Mouse (Mus musculus) midbrain, embryonic 12.5 days (tissue): ENCODE results near the gene Ints3. TPM values are rescaled to one million over a fixed set of nuclear protein-coding genes. Genes with fewer than 3 reads are reported as not detected.
A peak's percentile ranks its signal among the peaks of the same experiment; 100 is the strongest.

Experiments
- ATAC-seq: fragments of 200-750 bp; cut with Nextera tagmentation; 2 replicates; pipeline ENCODE4 v1.8.0; 2017; ENCODE audit warnings: low read depth, moderate TSS enrichment, moderate library complexity; ENCODE audit not compliant: low FRiP score
- H3K27ac ChIP-seq: fragments of 300-500 bp; sonication (generic); replicated peaks from 2 replicates; pipeline ENCODE4 v1.5.1; 2016; ENCODE audit warnings: mild to moderate bottlenecking
- H3K27me3 ChIP-seq: fragments of 300-500 bp; sonication (generic); 2 replicates; pipeline ENCODE4 v1.6.1; 2016; ENCODE audit warnings: mild to moderate bottlenecking
- H3K36me3 ChIP-seq: fragments of 300-500 bp; sonication (generic); 2 replicates; pipeline ENCODE4 v1.6.1; 2016
- H3K4me1 ChIP-seq: fragments of 300-500 bp; sonication (generic); 2 replicates; pipeline ENCODE4 v1.6.1; 2016
- H3K4me2 ChIP-seq: fragments of 300-500 bp; sonication (generic); replicated peaks from 2 replicates; pipeline ENCODE4 v1.6.1; 2016; ENCODE audit warnings: mild to moderate bottlenecking, moderate library complexity
- H3K4me3 ChIP-seq: fragments of 300-500 bp; sonication (generic); 2 replicates; pipeline ENCODE4 v1.5.1; 2016; ENCODE audit warnings: mild to moderate bottlenecking
- H3K9ac ChIP-seq: fragments of 300-500 bp; sonication (generic); replicated peaks from 2 replicates; pipeline ENCODE4 v1.6.1; 2016; ENCODE audit warnings: mild to moderate bottlenecking, moderate library complexity
- H3K9me3 ChIP-seq: fragments of 300-500 bp; sonication (generic); 2 replicates; pipeline ENCODE4 v1.6.1; 2016; ENCODE audit warnings: mild to moderate bottlenecking
- WGBS: fragments of 180-500 bp; shearing (Covaris S2); methylation state at CpG from one replicate; pipeline ENCODE4 v1.1.7; 2016; 5-methylcytosine and 5-hydroxymethylcytosine counted together
- polyA plus RNA-seq: library from polyadenylated mRNA; unstranded; fragments of >200 nt; fragmentation: Nextera tagmentation; extraction: Ambion mirVana; gene quantifications from 2 replicates; pipeline ENCODE4 v1.2.1, GENCODE M21; 2016

Gene Ints3
- polyA plus RNA-seq, 1 experiment from 2014 or later: 42.4 TPM

DNA sequence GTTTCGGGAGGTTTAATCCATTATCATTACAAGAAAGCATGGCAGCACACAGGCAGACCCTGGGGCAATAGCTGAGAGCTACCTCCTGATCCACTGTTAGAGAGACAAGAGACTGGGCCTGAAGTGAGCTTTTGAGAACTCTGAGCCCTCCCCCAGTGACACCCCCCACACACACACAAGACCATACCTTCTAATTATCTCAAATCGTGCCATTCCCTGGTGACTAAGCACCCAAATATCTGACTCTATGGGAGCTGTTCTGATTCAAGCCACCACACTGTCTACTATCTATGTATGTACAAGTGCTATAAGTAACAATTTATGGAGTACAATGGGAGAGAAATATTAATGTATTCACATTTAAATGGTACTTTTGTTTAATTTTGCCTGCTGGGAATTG lies 7.3 kb upstream of the Ints3 start:
- 0 out of 2 replicates have a peak, but pooled peaks cover 2% of the 10 kb centered on the region for H3K4me1 ChIP-seq
- no peaks in the 10 kb centered on the region for H3K36me3 ChIP-seq
- H3K27ac ChIP-seq: no peak overlapping the region
- H3K9ac ChIP-seq: no peak overlapping the region
- H3K9me3 ChIP-seq: no peaks in the 10 kb centered on the region; the same call in 1 of the 2 replicates
- no peak overlapping the region for H3K4me3 ChIP-seq
- no peak overlapping the region for H3K4me2 ChIP-seq
- no peak for ATAC-seq
- H3K27me3 ChIP-seq: no peaks in the 10 kb centered on the region
- whole genome bisulfite sequencing: 95% methylated on average over 2 of the region's 2 CpGs

DNA sequence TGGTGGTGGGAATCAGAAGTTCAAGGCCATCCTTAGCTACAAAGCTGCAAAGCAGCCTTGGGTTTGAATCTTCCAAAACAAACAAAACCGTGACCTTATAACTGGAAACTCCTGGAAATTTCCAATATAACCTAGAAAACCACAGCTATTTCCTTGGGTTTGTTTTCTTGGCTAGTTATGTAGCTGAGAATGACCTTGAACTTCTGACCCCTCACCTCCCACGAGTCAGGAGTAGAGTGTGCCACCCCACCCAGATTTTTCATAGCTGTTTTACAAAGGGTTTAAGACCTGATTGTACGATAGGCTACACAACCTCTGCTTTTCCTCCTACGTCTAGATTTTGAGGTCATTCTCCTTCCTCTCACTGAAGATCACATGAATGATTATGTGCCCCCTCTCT lies 3.7 kb upstream of the Ints3 start:
- H3K27ac ChIP-seq: no peak overlapping the region
- WGBS: 84% methylated on average over 4 of the region's 4 CpGs

DNA sequence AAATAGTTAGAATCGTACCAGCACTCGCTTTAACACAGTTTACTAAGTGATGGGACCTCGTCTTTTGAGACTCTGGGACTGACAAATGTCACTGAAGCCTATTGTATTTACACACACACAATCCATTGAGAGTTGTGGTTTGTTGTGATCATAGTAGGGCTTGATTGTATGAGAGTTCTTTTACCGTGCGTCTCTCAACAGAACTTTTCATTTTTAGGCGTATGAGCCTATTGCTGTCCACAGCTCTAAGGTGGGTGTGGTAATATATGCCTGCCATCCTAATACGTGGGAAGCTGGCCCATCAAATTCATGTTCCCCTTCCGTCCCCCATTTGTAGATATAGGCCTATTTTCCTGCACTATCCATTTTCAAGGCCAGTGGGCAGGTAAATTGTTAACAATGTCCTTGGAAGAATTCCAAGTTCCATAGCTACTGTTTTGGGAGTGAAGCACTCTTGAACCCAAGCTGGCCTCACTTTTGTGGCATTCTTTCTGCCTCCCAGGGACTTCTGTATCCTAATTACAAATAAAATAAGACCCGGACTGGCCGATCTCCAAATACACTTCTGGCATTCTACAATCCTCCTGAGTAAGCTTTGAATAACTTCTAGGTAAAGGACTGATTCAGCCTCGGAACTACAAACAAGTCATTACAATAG lies 780 bp upstream of the Ints3 start:
- peak overlapping the region; percentile 57 for H3K9ac ChIP-seq
- H3K27ac ChIP-seq: peak overlapping the region; percentile 95; the same call in 1 of the 2 replicates
- no peak for ATAC-seq
- WGBS: 57% methylated on average over 11 of the region's 11 CpGs
- H3K27me3 ChIP-seq: no peaks in the 10 kb centered on the region
- H3K36me3 ChIP-seq: peaks cover 10% of the 10 kb centered on the region
- H3K4me1 ChIP-seq: peaks cover 36% of the 10 kb centered on the region
- no peaks in the 10 kb centered on the region for H3K9me3 ChIP-seq
- H3K4me3 ChIP-seq: peak overlapping the region; percentile 79
- peak overlapping the region; percentile 73 for H3K4me2 ChIP-seq

More for the DNA sequence above, 3.7 kb upstream of the Ints3 start:
- Histone ChIP-seq H3K4me2 (no peak overlapping the region), H3K36me3 (no peaks in the 10 kb centered on the region), H3K27me3 (no peaks in the 10 kb centered on the region), H3K9me3 (no peaks in the 10 kb centered on the region), H3K4me1 (peaks cover 11% of the 10 kb centered on the region), H3K4me3 (no peak overlapping the region), H3K9ac (no peak overlapping the region)
- ATAC-seq: no peak

DNA sequence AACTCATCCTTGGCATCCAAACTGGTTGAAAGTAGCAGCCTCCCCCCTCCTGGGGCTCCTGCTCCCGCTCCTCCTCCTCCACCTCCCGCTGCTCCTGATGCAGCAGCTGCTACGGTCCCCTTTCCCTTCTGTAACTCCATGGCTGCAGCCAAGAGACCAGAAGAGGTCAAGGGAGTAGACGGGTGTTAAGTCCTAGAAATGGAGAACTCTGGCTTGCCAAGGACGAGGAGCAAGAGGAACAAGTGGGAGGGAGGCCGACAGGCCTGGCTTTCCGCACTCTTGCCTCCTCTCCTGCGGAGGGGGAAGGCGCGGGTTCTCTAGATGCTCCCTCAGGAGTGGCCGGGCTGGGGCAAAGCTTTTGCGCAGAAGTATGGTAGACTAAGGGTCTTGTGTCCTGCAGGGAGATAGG lies 607 bp downstream of the Ints3 start:
- H3K9me3 ChIP-seq: no peaks in the 10 kb centered on the region
- no peaks in the 10 kb centered on the region for H3K27me3 ChIP-seq
- H3K36me3 ChIP-seq: peaks cover 12% of the 10 kb centered on the region
- H3K4me2 ChIP-seq: peak overlapping the region; percentile 99
- peak overlapping the region; percentile 94 for H3K9ac ChIP-seq
- ATAC-seq: no peak; the same call in 1 of the 2 replicates
- under 1% methylated on average over 12 of the region's 12 CpGs for WGBS
- H3K4me3 ChIP-seq: peak overlapping the region; percentile 79
- H3K27ac ChIP-seq: peak overlapping the region; percentile 95
- H3K4me1 ChIP-seq: peaks cover 36% of the 10 kb centered on the region

DNA sequence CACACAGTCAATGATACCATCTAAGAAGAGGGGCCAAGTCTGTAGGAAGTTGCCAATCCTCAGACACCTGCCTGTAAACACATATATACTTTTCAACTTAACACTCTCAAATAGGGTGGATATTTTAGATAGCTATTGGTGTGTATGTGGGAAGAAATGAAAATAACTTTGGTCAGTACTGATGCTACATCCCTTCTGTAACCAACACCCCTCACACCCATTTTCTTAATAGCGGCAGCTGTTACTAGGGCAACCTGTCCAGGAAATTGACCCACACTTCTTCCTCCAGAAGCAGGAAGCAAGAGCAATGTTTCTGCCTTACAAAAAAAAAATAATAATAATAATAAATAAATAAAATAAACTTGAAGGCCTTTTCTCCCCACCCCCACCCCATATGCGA lies 1.1 kb downstream of the Ints3 start:
- Histone ChIP-seq H3K4me1 (peaks cover 36% of the 10 kb centered on the region), H3K27me3 (no peaks in the 10 kb centered on the region), H3K9ac (peak overlapping the region; percentile 94), H3K9me3 (no peaks in the 10 kb centered on the region), H3K4me3 (peak overlapping the region; percentile 79), H3K27ac (no peak overlapping the region), H3K36me3 (peaks cover 12% of the 10 kb centered on the region), H3K4me2 (peak overlapping the region; percentile 99)
- 14% methylated on average over 2 of the region's 2 CpGs for WGBS
- ATAC-seq: no peak

DNA sequence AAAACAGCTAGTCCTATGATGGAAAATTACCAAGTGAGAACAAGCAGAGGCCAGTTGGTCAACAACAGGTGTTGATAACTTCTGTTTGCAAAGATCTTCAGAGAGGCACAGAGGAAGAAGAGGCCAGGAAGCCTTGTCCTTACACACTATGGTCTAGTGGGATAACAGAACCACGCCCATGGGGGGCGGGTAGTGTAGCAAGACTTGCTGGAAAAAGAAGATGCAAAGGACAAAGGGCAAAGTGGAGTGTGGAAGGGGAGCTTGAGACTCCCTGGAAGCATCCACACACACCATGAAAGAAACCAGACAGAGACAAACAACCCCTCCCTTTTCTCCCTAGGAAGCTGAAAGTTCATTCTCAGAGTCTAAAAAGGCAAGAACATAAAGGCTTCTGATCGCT lies 3.8 kb downstream of the Ints3 start:
- H3K27me3 ChIP-seq: no peaks in the 10 kb centered on the region
- H3K4me2 ChIP-seq: no peak overlapping the region
- no peak overlapping the region for H3K9ac ChIP-seq
- no peaks in the 10 kb centered on the region for H3K9me3 ChIP-seq
- H3K27ac ChIP-seq: no peak overlapping the region
- no peak for ATAC-seq
- no peak overlapping the region for H3K4me3 ChIP-seq
- H3K4me1 ChIP-seq: peaks cover 36% of the 10 kb centered on the region
- WGBS: 84% methylated on average over 3 of the region's 3 CpGs
- peaks cover 12% of the 10 kb centered on the region for H3K36me3 ChIP-seq

DNA sequence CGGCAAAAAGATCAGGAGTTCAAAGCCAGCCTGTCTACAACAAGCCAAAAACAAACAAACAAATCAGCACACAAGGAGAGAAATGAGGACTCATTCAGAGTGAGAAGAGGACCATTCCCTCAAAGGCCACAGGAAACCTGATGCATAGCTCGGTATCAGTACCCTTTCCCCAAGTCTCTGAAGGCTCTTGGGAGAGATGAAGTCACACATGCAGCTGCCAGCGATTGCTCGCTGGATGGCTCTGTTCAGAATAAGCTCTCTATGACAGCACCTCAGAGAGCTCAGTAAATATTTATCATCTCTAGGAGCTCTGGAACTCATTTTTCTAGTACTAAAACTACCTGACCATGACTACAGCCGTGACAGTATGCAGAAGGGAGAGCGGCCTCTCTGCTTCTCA lies 5.2 kb downstream of the Ints3 start:
- Histone ChIP-seq H3K9ac (no peak overlapping the region), H3K4me1 (peaks cover 31% of the 10 kb centered on the region), H3K36me3 (peaks cover 20% of the 10 kb centered on the region), H3K4me2 (no peak overlapping the region), H3K27me3 (no peaks in the 10 kb centered on the region), H3K9me3 (no peaks in the 10 kb centered on the region), H3K4me3 (no peak overlapping the region), H3K27ac (no peak overlapping the region)
- WGBS: 87% methylated on average over 6 of the region's 6 CpGs
- ATAC-seq: no peak

DNA sequence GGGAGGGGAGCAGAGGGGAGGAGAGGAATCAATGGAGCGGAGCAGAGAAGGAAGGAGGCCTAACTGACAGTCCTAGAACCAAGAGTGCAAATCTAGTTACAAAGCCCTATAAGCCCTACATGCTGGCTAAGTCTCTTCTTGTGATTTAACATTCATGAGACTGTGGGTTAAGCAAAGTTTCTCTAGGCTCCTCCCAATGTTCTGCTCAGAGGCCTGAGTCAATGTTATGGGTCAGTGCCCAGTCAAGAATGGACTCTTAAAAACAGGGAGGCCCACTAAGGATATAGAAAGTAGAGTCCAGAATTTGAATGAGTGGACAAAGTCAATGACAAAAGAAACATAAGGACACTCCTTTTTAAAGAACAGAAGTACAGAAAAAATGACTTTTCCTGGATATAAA lies 5.8 kb downstream of the Ints3 start:
- peaks cover 26% of the 10 kb centered on the region for H3K36me3 ChIP-seq
- no peak overlapping the region for H3K27ac ChIP-seq
- no peak for ATAC-seq
- H3K4me2 ChIP-seq: no peak overlapping the region
- no peak overlapping the region for H3K4me3 ChIP-seq
- no peaks in the 10 kb centered on the region for H3K27me3 ChIP-seq
- whole genome bisulfite sequencing: 50% methylated on average over 1 of the region's 1 CpGs
- no peak overlapping the region for H3K9ac ChIP-seq
- no peaks in the 10 kb centered on the region for H3K9me3 ChIP-seq
- H3K4me1 ChIP-seq: peaks cover 29% of the 10 kb centered on the region

DNA sequence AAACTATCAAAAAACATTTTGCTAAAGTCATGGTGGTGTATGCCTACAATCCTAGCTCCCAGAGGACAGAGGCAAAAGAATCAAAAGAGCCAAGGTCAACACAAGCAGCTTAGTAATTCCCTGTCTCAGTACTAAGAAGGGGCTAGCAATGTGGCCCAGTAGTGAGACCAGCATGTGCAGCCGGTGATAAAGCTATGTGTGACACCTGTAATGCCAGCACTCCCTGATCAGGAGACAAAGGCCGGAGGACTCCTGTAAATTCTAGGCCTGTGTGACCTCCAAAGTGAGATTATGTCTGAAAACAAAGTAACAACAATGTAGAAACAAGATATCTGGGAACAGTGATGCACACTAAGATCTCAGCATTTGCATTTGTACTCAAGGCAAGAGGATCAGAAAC lies 7.9 kb downstream of the Ints3 start:
- no peak for ATAC-seq
- 85% methylated on average over 2 of the region's 2 CpGs for WGBS
- Histone ChIP-seq H3K4me2 (no peak overlapping the region), H3K36me3 (peaks cover 40% of the 10 kb centered on the region), H3K4me1 (peaks cover 9% of the 10 kb centered on the region), H3K4me3 (no peak overlapping the region), H3K9me3 (no peaks in the 10 kb centered on the region), H3K27me3 (no peaks in the 10 kb centered on the region), H3K9ac (no peak overlapping the region), H3K27ac (no peak overlapping the region)

DNA sequence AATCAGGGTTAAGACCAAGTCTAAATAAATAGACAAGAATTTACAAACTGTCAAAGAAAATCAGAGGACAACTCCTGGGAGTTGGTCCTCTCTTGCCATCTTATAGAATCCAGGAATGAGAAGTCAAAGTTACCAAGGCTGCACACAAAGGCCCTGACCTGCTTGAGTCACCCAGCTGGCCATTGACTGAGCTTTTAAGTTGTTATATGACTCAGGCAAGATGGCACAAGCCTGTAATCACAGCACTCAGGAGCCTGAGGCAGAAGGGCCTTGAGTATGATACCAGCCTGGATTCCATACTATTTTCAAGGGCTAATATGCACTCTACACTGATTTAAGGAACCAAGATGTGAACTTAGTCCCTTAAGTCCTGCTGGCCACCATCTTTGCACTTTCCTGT lies 9.9 kb downstream of the Ints3 start:
- peaks cover 47% of the 10 kb centered on the region for H3K36me3 ChIP-seq
- no peaks in the 10 kb centered on the region for H3K4me1 ChIP-seq
- ATAC-seq: no peak

DNA sequence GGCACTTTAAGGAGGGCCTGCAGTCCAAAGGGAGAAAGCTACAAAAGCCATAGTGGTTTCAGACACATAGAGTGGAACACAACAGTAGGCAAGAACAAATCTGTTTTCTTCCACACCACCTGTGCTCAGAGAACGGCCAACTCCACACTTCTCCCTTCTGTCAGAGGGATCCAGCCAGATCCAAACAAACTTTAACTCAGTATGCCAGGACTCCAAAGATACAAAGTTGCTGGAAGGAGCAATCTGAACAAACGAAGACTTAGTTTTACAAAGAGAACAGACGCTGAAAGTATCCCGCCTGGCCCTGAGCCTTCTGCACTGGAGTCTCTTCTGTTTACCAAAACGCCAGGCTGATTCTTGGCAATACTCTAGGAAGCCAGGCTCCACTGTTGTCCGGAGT lies 12.7 kb downstream of the Ints3 start:
- WGBS: 94% methylated on average over 6 of the region's 6 CpGs
- Histone ChIP-seq H3K9me3 (no peaks in the 10 kb centered on the region), H3K4me1 (no peaks in the 10 kb centered on the region), H3K4me2 (no peak overlapping the region), H3K36me3 (peaks cover 75% of the 10 kb centered on the region), H3K27ac (no peak overlapping the region), H3K4me3 (no peak overlapping the region), H3K27me3 (no peaks in the 10 kb centered on the region), H3K9ac (no peak overlapping the region)
- ATAC-seq: no peak

More for the DNA sequence above, 9.9 kb downstream of the Ints3 start:
- Histone ChIP-seq H3K9me3 (no peaks in the 10 kb centered on the region), H3K4me3 (no peak overlapping the region), H3K4me2 (no peak overlapping the region), H3K27me3 (no peaks in the 10 kb centered on the region), H3K27ac (no peak overlapping the region), H3K9ac (no peak overlapping the region)

DNA sequence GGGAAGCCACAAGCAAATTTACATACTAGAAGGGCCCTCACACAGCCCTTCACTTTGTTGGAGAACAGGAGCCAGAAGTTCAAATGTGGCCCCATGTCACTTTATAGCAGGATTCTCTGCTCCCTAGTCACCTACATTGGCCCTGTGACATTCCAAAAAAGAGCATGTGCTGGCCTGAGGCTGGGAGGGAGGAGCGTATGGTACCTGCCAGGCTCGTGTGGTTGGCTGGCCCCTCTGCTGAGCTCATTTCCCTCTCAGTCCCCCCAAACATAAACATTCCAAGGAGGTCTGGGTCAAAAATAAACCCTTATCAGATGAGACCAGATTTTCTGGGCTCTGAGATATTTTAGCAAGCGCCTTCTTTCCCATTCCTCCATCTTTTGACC lies 20.4 kb downstream of the Ints3 start:
- Histone ChIP-seq H3K27ac (no peak overlapping the region), H3K4me3 (no peak overlapping the region), H3K27me3 (no peaks in the 10 kb centered on the region), H3K36me3 (peaks cover 94% of the 10 kb centered on the region), H3K4me1 (no peaks in the 10 kb centered on the region), H3K4me2 (no peak overlapping the region), H3K9me3 (no peaks in the 10 kb centered on the region), H3K9ac (no peak overlapping the region)
- ATAC-seq: 0 out of 2 replicates have a peak, but pooled peaks have one; percentile 6
- 78% methylated on average over 3 of the region's 3 CpGs for WGBS
